Mouse (Mus musculus) ES-E14 (cell line): ENCODE measurements around the gene G6pd2. TPM values are rescaled to one million over a fixed set of nuclear protein-coding genes. Genes with fewer than 3 reads are reported as not detected.

Experiments used
- DNase-seq: peaks from one replicate; pipeline ENCODE4 v3.0.0-alpha.2; 2013; ENCODE audit warnings: low read depth, low spot score
- H3K27ac ChIP-seq: 2 replicates; pipeline ENCODE4 v1.5.1; 2012; ENCODE audit warnings: low read depth, mild to moderate bottlenecking, low read length, moderate library complexity, mixed read lengths; ENCODE audit not compliant: poor library complexity, insufficient read depth, severe bottlenecking
- H3K36me3 ChIP-seq: 2 replicates; pipeline ENCODE4 v1.6.1; 2012; ENCODE audit warnings: mild to moderate bottlenecking, low read length, moderate library complexity, mixed read lengths; ENCODE audit not compliant: control insufficient read depth, poor library complexity, insufficient read depth, severe bottlenecking
- H3K4me1 ChIP-seq, 2 experiments: fragments of 150-350 bp in 1 of 2; sonication (generic) in 1 of 2; 2 replicates each; pipeline ENCODE4 v1.6.1; 2012; ENCODE audit warnings: low read length in 2 of 2, mild to moderate bottlenecking in 1 of 2, mixed read lengths in 1 of 2; ENCODE audit not compliant: control insufficient read depth in 2 of 2, insufficient read depth in 2 of 2, poor library complexity in 1 of 2
- H3K4me3 ChIP-seq, 2 experiments: fragments of 150-350 bp in 1 of 2; sonication (generic) in 1 of 2; 2 replicates each; pipeline ENCODE4 v1.5.1; 2012; ENCODE audit warnings: low read length in 2 of 2, low read depth in 1 of 2, mild to moderate bottlenecking in 1 of 2, mixed read lengths in 1 of 2; ENCODE audit not compliant: insufficient read depth in 1 of 2, poor library complexity in 1 of 2, severe bottlenecking in 1 of 2
- H3K9ac ChIP-seq: 2 replicates; pipeline ENCODE4 v1.6.1; 2012; ENCODE audit warnings: low read depth, mild to moderate bottlenecking, low read length, mixed read lengths; ENCODE audit not compliant: poor library complexity, insufficient read depth, severe bottlenecking
- H3K9me3 ChIP-seq: fragments of 150-350 bp; sonication (generic); 2 replicates; pipeline ENCODE4 v1.6.1; 2012; ENCODE audit warnings: low read depth, mild to moderate bottlenecking, low read length; ENCODE audit not compliant: control insufficient read depth, insufficient read depth
- CHD2 ChIP-seq: IDR thresholded peaks from 2 replicates; pipeline ENCODE4 v1.6.1; 2014; ENCODE audit warnings: mild to moderate bottlenecking, low read depth, low read length, inconsistent platforms
- HCFC1 ChIP-seq: IDR thresholded peaks from 2 replicates; pipeline ENCODE4 v1.6.1; 2012; ENCODE audit warnings: low read length, inconsistent platforms, borderline replicate concordance; ENCODE audit not compliant: insufficient read depth
- MAFK ChIP-seq: IDR thresholded peaks from 2 replicates; pipeline ENCODE4 v1.6.1; 2014; ENCODE audit warnings: mild to moderate bottlenecking, low read depth, low read length, inconsistent platforms; ENCODE audit not compliant: insufficient read depth
- ZC3H11A ChIP-seq: IDR thresholded peaks from 2 replicates; pipeline ENCODE4 v1.6.1; 2012; ENCODE audit warnings: low read depth, mild to moderate bottlenecking, inconsistent platforms, low read length, borderline replicate concordance
- ZNF384 ChIP-seq: IDR thresholded peaks from 2 replicates; pipeline ENCODE4 v1.6.1; 2012; ENCODE audit warnings: low read depth, low read length, inconsistent platforms
- in situ Hi-C, 2 experiments: fragments of 600-800 bp; cut with MboI; formaldehyde crosslinking; loops; one replicate each; pipeline ENCODE4 v1.15.1; 2025; ENCODE audit warnings: low sequenced_read_pairs in 2 of 2, inconsistent platforms in 1 of 2; ENCODE audit not compliant: unreplicated experiment in 2 of 2
- total RNA-seq: library from RNA; depleted of rRNA; stranded (reverse); fragments of 300-350 nt; gene quantifications from 2 replicates; pipeline ENCODE4 v1.2.3, GENCODE M21; 2012; rRNA removed

Gene G6pd2
- total RNA-seq, result not detected in 2 replicates

GRCm38 (mm10) chr5:61808516-61808915 is at the start of gene G6pd2:
Gene G6pd2 (plus strand): TSS chr5:61808816.
- H3K4me3 ChIP-seq, result no peak within 1 kb of the TSS
- DNase-seq, result no peak
- no peak within 1 kb of the TSS for H3K9ac ChIP-seq
- H3K27ac ChIP-seq, result no peak within 1 kb of the TSS
- H3K4me1 ChIP-seq, result no peaks in the 10 kb centered on the region
- H3K9me3 ChIP-seq, result no peaks in the 10 kb centered on the region
- H3K36me3 ChIP-seq, result no peaks in the 10 kb centered on the region
- TF ChIP-seq CHD2 (no peak), HCFC1 (no peak), ZNF384 (no peak), MAFK (no peak), ZC3H11A (no peak)
- in situ Hi-C loops, result no loop called here

GRCm38 (mm10) chr5:61764214-61764613 is 44.4 kb upstream of the G6pd2 start:
- Histone ChIP-seq H3K27ac (no peak overlapping the region), H3K9ac (no peak overlapping the region), H3K4me1 (no peaks in the 10 kb centered on the region), H3K4me3 (no peak overlapping the region), H3K36me3 (no peaks in the 10 kb centered on the region), H3K9me3 (no peaks in the 10 kb centered on the region)
- in situ Hi-C loops, result no loop called here
- TF ChIP-seq HCFC1, result no peak
- no peak for TF ChIP-seq CHD2
- TF ChIP-seq ZC3H11A, result no peak
- TF ChIP-seq MAFK, result no peak
- no peak for TF ChIP-seq ZNF384
- no peak for DNase-seq

DNA sequence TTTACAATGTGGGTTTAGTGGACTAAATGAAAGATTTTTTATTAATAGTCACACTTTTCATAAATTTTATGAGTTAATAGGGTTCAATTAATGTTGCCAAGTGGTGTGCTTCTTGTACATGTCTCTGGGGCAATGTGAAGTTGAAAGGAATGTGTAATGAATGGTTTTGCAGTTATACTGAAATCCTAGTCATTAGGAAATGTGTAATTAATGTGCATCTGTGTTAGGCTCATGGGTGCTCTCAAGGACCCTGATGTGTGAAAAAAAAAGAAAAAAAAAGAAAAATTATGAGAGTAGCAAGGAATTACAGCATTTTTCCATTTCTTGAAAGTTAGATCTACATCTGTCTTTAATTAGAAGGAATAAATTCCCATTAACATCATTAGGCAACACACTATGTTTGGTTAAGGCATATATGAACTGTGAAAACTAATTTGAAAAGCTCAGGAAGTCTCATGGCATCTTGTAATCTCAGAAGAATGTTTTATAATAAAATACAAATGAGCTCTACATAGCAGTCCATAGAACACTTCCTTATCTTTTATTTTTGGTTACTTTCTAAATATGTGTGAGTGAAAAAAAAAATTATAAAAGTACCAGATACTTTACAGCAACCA is 24.4 kb downstream of the G6pd2 start:
- Histone ChIP-seq H3K4me3 (no peak overlapping the region), H3K36me3 (no peaks in the 10 kb centered on the region), H3K27ac (no peak overlapping the region), H3K9ac (no peak overlapping the region), H3K9me3 (no peaks in the 10 kb centered on the region), H3K4me1 (no peaks in the 10 kb centered on the region)
- in situ Hi-C loops, result no loop called here
- TF ChIP-seq CHD2, result no peak
- TF ChIP-seq ZNF384, result no peak
- no peak for TF ChIP-seq MAFK
- TF ChIP-seq HCFC1, result no peak
- TF ChIP-seq ZC3H11A, result no peak
- DNase-seq, result no peak

- H3K4me3 ChIP-seq, result no peak overlapping the region
- H3K9me3 ChIP-seq, result no peaks in the 10 kb centered on the region
- TF ChIP-seq CHD2 (no peak), MAFK (no peak), ZNF384 (no peak), ZC3H11A (no peak), HCFC1 (no peak)
- no peaks in the 10 kb centered on the region for H3K4me1 ChIP-seq
- H3K27ac ChIP-seq, result no peak overlapping the region
- H3K36me3 ChIP-seq, result no peaks in the 10 kb centered on the region
- in situ Hi-C loops, result no loop called here
- no peak overlapping the region for H3K9ac ChIP-seq
- no peak for DNase-seq
Measured at GRCm38 (mm10) chr5:61843891-61844290, 35.3 kb downstream of the G6pd2 start.
